Mouse (Mus musculus) CH12.LX (cell line): Measurements from ENCODE around the gene Cep164. TPM values are rescaled to one million over a fixed set of nuclear protein-coding genes. Genes with fewer than 3 reads are reported as not detected.
"Not testable (repeated sequence)": the region's sequence is repeated elsewhere in the genome, so short reads cannot be mapped to it uniquely, and the experiment has no call there.

ENCODE experiments used
- DNase-seq: peaks from one replicate; pipeline ENCODE4 v3.0.0-alpha.2; 2013; ENCODE audit errors: extremely low read depth
- H3K27ac ChIP-seq: 2 replicates; pipeline ENCODE4 v1.5.1; 2012; ENCODE audit warnings: low read depth, mild to moderate bottlenecking, control low read depth, moderate library complexity; ENCODE audit not compliant: insufficient read depth
- H3K27me3 ChIP-seq: replicated peaks from 2 replicates; pipeline ENCODE3; 2012; ENCODE audit warnings: inconsistent platforms
- H3K36me3 ChIP-seq, 2 experiments: replicated peaks in 1 of 2; 2 replicates each; pipeline versions ENCODE3 to v1.6.1; 2012; ENCODE audit warnings: inconsistent platforms in 1 of 2, low read length in 1 of 2, mild to moderate bottlenecking in 1 of 2, mixed read lengths in 1 of 2, moderate library complexity in 1 of 2; ENCODE audit not compliant: control insufficient read depth in 1 of 2, insufficient read depth in 1 of 2
- H3K4me1 ChIP-seq, 2 experiments: 2 replicates each; pipeline ENCODE4 v1.6.1; 2012; ENCODE audit warnings: inconsistent platforms in 1 of 2, moderate library complexity in 1 of 2; ENCODE audit not compliant: insufficient read depth in 2 of 2, control insufficient read depth in 1 of 2
- H3K4me2 ChIP-seq: 2 replicates; pipeline ENCODE4 v1.6.1; 2012; ENCODE audit warnings: low read depth, mild to moderate bottlenecking, control low read depth; ENCODE audit not compliant: poor library complexity, insufficient read depth, severe bottlenecking
- H3K4me3 ChIP-seq, 3 experiments: fragments of 150-350 bp in 1 of 3; sonication (generic) in 1 of 3; replicated peaks in 1 of 3; 2 replicates each; pipeline versions ENCODE3 to v1.5.1; 2011 to 2012; ENCODE audit warnings: low read depth in 2 of 3, low read length in 2 of 3, mild to moderate bottlenecking in 2 of 3, moderate library complexity in 2 of 3, control low read depth in 1 of 3, improper control_type of control experiment in 1 of 3, inconsistent platforms in 1 of 3, mixed read lengths in 1 of 3; ENCODE audit not compliant: poor library complexity in 1 of 3
- H3K79me2 ChIP-seq: replicated peaks from 2 replicates; pipeline ENCODE4 v1.6.1; 2012; ENCODE audit warnings: mild to moderate bottlenecking, moderate library complexity; ENCODE audit not compliant: control insufficient read depth, poor library complexity, insufficient read depth, severe bottlenecking; ENCODE audit errors: extremely low read depth
- H3K9ac ChIP-seq: 2 replicates; pipeline ENCODE4 v1.6.1; 2012; ENCODE audit warnings: low read depth, mild to moderate bottlenecking, control low read depth, moderate library complexity; ENCODE audit not compliant: insufficient read depth
- H3K9me3 ChIP-seq: replicated peaks from 2 replicates; pipeline ENCODE3; 2012; ENCODE audit warnings: low read length, inconsistent platforms, mixed read lengths
- CHD2 ChIP-seq: IDR thresholded peaks from 2 replicates; pipeline ENCODE4 v1.6.1; 2011; ENCODE audit warnings: low read length, improper control_type of control experiment
- CTCF ChIP-seq, 2 experiments: IDR thresholded peaks in 1 of 2; conservative IDR thresholded peaks in 1 of 2; 2 replicates each; pipeline ENCODE4 v1.5.1; 2011 to 2012; ENCODE audit warnings: low read depth in 2 of 2, low read length in 2 of 2, improper control_type of control experiment in 1 of 2, inconsistent platforms in 1 of 2, mild to moderate bottlenecking in 1 of 2, moderate library complexity in 1 of 2
- E2F4 ChIP-seq: IDR thresholded peaks from 2 replicates; pipeline ENCODE4 v1.6.1; 2011; ENCODE audit warnings: low read depth, low read length, improper control_type of control experiment; ENCODE audit not compliant: insufficient replicate concordance
- IRF4 ChIP-seq: IDR thresholded peaks from 2 replicates; pipeline ENCODE4 v1.6.1; 2014; ENCODE audit warnings: low read depth, mild to moderate bottlenecking, inconsistent platforms, low read length, improper control_type of control experiment
- MAX ChIP-seq: IDR thresholded peaks from 2 replicates; pipeline ENCODE4 v1.6.1; 2011; ENCODE audit warnings: low read length, improper control_type of control experiment
- MYC ChIP-seq: IDR thresholded peaks from 2 replicates; pipeline ENCODE4 v1.6.1; 2011; ENCODE audit warnings: low read depth, mild to moderate bottlenecking, improper control_type of control experiment, low read length
- NRF1 ChIP-seq: IDR thresholded peaks from 2 replicates; pipeline ENCODE4 v1.6.1; 2014; ENCODE audit warnings: low read depth, mild to moderate bottlenecking, inconsistent platforms, low read length, improper control_type of control experiment, moderate library complexity
- RCOR1 ChIP-seq: conservative IDR thresholded peaks from 2 replicates; pipeline ENCODE4 v1.6.1; 2012; ENCODE audit warnings: low read depth, mild to moderate bottlenecking, inconsistent platforms, low read length, improper control_type of control experiment
- SIN3A ChIP-seq: IDR thresholded peaks from 2 replicates; pipeline ENCODE4 v1.6.1; 2012; ENCODE audit warnings: low read length, improper control_type of control experiment, inconsistent platforms
- SMC3 ChIP-seq: IDR thresholded peaks from 2 replicates; pipeline ENCODE4 v1.6.1; 2011; ENCODE audit warnings: low read depth, low read length, improper control_type of control experiment
- TCF12 ChIP-seq: IDR thresholded peaks from 2 replicates; pipeline ENCODE4 v1.6.1; 2014; ENCODE audit warnings: low read depth, mild to moderate bottlenecking, inconsistent platforms, low read length, improper control_type of control experiment
- UBTF ChIP-seq: IDR thresholded peaks from 2 replicates; pipeline ENCODE4 v1.6.1; 2012; ENCODE audit warnings: low read depth, mild to moderate bottlenecking, inconsistent platforms, low read length, improper control_type of control experiment, moderate library complexity
- USF2 ChIP-seq: conservative IDR thresholded peaks from 2 replicates; pipeline ENCODE4 v1.6.1; 2011; ENCODE audit warnings: low read depth, low read length, improper control_type of control experiment
- ZMIZ1 ChIP-seq: IDR thresholded peaks from 2 replicates; pipeline ENCODE4 v1.6.1; 2012; ENCODE audit warnings: low read depth, mild to moderate bottlenecking, inconsistent platforms, low read length, improper control_type of control experiment
- dilution Hi-C: fragments of 300-500 bp; cut with MboI; formaldehyde crosslinking; loops from 2 replicates; pipeline ENCODE4 v1.14.3; 2020; ENCODE audit warnings: low sequenced_read_pairs; ENCODE audit not compliant: extremely low pct_unique_long_range_greater_than_20kb, extremely low pct_ligation_motif_present
- in situ Hi-C: fragments of 300-500 bp; cut with MboI; formaldehyde crosslinking; loops from 3 replicates; pipeline ENCODE4 v1.14.3; 2019; ENCODE audit warnings: low sequenced_read_pairs, low pct_ligation_motif_present, low pct_unique_long_range_greater_than_20kb, mixed read lengths
- polyA plus RNA-seq: library from polyadenylated mRNA; unstranded; fragments of >175 nt; gene quantifications from 2 replicates; pipeline ENCODE4 v1.2.1, GENCODE M21; 2012; ENCODE audit warnings: low read depth; ENCODE audit not compliant: insufficient read length
- total RNA-seq, 2 experiments: library from RNA; depleted of rRNA; stranded (reverse); fragments of 300-350 nt in 1 of 2; fragments of >200 nt in 1 of 2; gene quantifications; 2 replicates each; pipeline ENCODE4 v1.2.3; 2012 to 2014

Gene Cep164
- total and polyA plus RNA-seq, 3 experiments: 14.2 to 22.7 (median 21.7) TPM

DNA sequence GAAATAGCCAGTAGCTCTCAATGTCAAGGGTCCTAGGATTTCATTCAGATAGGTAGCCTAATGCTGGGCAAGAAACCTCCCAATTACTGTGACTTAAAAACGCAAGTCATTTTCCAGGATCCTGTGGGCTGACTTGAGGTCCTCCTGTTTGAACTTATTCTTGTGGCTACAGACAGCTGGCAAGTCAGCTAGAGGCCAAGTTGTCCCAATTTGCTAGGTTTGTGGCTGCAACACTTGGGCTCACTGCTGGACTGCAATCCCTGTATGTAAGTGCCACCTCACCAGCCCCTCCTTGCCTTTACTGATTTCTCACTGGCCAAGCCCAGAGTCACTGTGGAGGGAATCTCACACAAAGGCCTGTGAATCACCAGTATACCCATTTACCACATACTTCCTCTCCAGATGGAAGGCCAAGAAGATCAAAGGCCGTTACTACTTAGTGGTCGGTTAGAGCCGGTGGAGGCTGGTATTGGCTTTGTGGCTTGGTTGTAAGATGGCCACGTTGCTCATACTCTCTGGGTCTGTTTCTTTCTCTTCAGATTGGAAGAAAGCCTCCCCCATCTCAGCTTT is 18.5 kb upstream of the Cep164 start:
- Histone ChIP-seq H3K4me1 (peaks cover 0 to 16% of the 10 kb centered on the region in 2 experiments; a peak in 2 of 4 replicates), H3K79me2 (no peaks in the 10 kb centered on the region), H3K4me2 (no peak overlapping the region), H3K27me3 (no peaks in the 10 kb centered on the region), H3K9me3 (no peaks in the 10 kb centered on the region), H3K27ac (no peak overlapping the region), H3K4me3 (no peak overlapping the region), H3K9ac (no peak overlapping the region), H3K36me3 (no peaks in the 10 kb centered on the region)
- no peak for TF ChIP-seq CTCF (conservative IDR thresholded peaks at IDR 0.05 in 1 of 2, IDR thresholded peaks at IDR 0.05 in 1 of 2; ENCODE audit: low read depth in 2 of 2, low read length in 2 of 2)
- no peak for TF ChIP-seq USF2
- DNase-seq: no peak
- dilution Hi-C loops: no loop called here
- in situ Hi-C loops: no loop called here

- H3K27me3 ChIP-seq, H3K9me3 ChIP-seq, H3K27ac ChIP-seq, in situ Hi-C loops, H3K9ac ChIP-seq, H3K36me3 ChIP-seq, H3K4me2 ChIP-seq, DNase-seq, H3K4me3 ChIP-seq, dilution Hi-C loops, H3K79me2 ChIP-seq: not testable (repeated sequence)
- peaks cover 0 to 16% of the 10 kb centered on the region in 2 experiments; a peak in 2 of 4 replicates for H3K4me1 ChIP-seq
These were observed 17.7 kb upstream of the Cep164 start for GRCm38 (mm10) chr9:45846176-45846575.

DNA sequence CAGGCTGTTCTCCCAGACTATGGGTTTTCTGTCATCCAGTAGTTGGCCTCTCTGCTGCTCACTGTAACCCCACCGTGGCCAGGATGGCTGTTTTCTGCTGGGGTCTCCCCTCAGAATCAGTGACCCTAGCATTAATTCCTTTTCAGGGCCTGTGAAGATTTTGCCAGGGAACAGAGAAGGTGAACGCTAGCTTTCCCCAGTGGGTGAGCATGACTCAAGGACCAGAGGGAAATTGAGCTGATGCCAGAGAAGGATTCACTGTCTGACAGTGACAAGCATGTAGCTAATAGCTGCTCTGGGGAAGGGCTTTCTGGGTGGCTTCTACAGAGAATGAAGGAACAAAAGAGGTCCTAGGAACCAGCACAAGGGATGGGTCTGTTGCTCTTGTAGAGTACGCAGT is 17.1 kb upstream of the Cep164 start:
- dilution Hi-C loops: no loop called here
- peaks cover 6% of the 10 kb centered on the region for H3K27me3 ChIP-seq

DNA sequence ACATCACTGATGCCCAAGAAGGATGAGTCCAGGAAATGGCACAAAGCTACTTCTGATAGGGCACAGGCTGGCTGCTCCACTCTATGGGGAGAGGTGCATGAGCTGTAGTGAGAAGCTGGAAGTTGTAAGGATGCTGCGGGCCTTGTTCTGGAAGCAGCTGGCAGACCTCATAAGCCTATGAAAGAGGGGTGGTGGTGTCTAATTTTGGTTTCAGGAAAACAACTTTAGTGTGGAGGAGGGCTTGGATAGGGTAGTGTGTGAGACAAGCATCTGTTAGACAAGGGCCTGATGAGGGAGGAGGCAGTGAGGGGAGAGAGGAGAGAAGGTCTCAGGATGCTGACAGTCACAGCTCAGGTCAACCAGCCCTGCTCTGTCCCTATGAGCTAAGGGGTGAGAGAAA is 15.3 kb upstream of the Cep164 start:
- in situ Hi-C loops: no loop called here
- Histone ChIP-seq H3K79me2 (no peaks in the 10 kb centered on the region), H3K4me2 (no peak overlapping the region), H3K36me3 (no peaks in the 10 kb centered on the region), H3K27me3 (peaks cover 6% of the 10 kb centered on the region), H3K27ac (no peak overlapping the region), H3K4me1 (peaks cover 2 to 16% of the 10 kb centered on the region in 2 experiments; a peak in 3 of 4 replicates), H3K4me3 (no peak overlapping the region), H3K9me3 (no peaks in the 10 kb centered on the region), H3K9ac (no peak overlapping the region)
- no peak for DNase-seq
- TF ChIP-seq SIN3A: no peak
- dilution Hi-C loops: no loop called here

More for the DNA sequence above, 17.1 kb upstream of the Cep164 start:
- in situ Hi-C loops: no loop called here
- H3K4me3 ChIP-seq: no peak overlapping the region
- no peaks in the 10 kb centered on the region for H3K9me3 ChIP-seq
- H3K27ac ChIP-seq: no peak overlapping the region
- H3K4me1 ChIP-seq: peaks cover 0 to 16% of the 10 kb centered on the region in 2 experiments; a peak in 2 of 4 replicates
- TF ChIP-seq RCOR1 (no peak), SMC3 (no peak), ZMIZ1 (no peak), CHD2 (no peak), UBTF (no peak), TCF12 (no peak), MYC (no peak), E2F4 (no peak), MAX (no peak), IRF4 (no peak), NRF1 (no peak)
- no peaks in the 10 kb centered on the region for H3K36me3 ChIP-seq
- no peak for DNase-seq
- no peaks in the 10 kb centered on the region for H3K79me2 ChIP-seq
- H3K9ac ChIP-seq: no peak overlapping the region
- H3K4me2 ChIP-seq: no peak overlapping the region
